Mouse (Mus musculus): ENCODE data around the gene AB124611. TPM values are rescaled to one million over a fixed set of nuclear protein-coding genes. Genes with fewer than 3 reads are reported as not detected.
A peak's percentile ranks its signal among the peaks of the same experiment; 100 is the strongest.

Gene AB124611
- polyA plus RNA-seq, 2 experiments, result 2.1 to 5.7 TPM

GRCm38 (mm10) chr9:21559151-21559550 lies 33.2 kb downstream of the AB124611 start:
- peak overlapping the region; percentile 78 for H3K27ac ChIP-seq

GRCm38 (mm10) chr9:21564420-21564819 lies 38.4 kb downstream of the AB124611 start:
- H3K36me3 ChIP-seq (replicated peaks; ENCODE audit: control insufficient read depth, insufficient read depth, low read depth), result peaks cover 3% of the 10 kb centered on the region; the same call in 1 of the 2 replicates
- DNase-seq (ENCODE audit: low read depth in 3 of 3, low spot score in 3 of 3) (no peak), ATAC-seq (ENCODE audit: insufficient read depth) (no peak)
- H3K4me1 ChIP-seq (replicated peaks; ENCODE audit: control insufficient read depth in 2 of 2, insufficient read depth in 2 of 2, low read length in 1 of 2), result peaks cover 20 to 23% of the 10 kb centered on the region in 2 experiments
- peak overlapping the region; percentile 76 for H3K27ac ChIP-seq
- H3K9me3 ChIP-seq (ENCODE audit: control insufficient read depth, low read length), result no peaks in the 10 kb centered on the region
- H3K27me3 ChIP-seq (ENCODE audit: control insufficient read depth, insufficient read depth, low read length), result no peaks in the 10 kb centered on the region
- H3K9ac ChIP-seq (replicated peaks), result peak overlapping the region; percentile 43; the same call in 1 of the 2 replicates
- no peak for TF ChIP-seq EP300 (IDR thresholded peaks at IDR 0.05; ENCODE audit: low read depth)
- TF ChIP-seq CTCF (IDR thresholded peaks at IDR 0.05; ENCODE audit: low read depth), result no peak
- no peak overlapping the region for H3K4me3 ChIP-seq (ENCODE audit: insufficient read depth in 1 of 2, low read depth in 2 of 2, low read length in 2 of 2)
- WGBS (ENCODE audit: insufficient replicate concordance), result 75% methylated on average over 1 of the region's 1 CpGs
- H3K4me2 ChIP-seq (ENCODE audit: low read depth), result peak overlapping the region; percentile 22; the same call in 1 of the 2 replicates

More at GRCm38 (mm10) chr9:21559151-21559550, 33.2 kb downstream of the AB124611 start:
- peaks cover 47 to 50% of the 10 kb centered on the region in 2 experiments for H3K4me1 ChIP-seq (replicated peaks; ENCODE audit: control insufficient read depth in 2 of 2, insufficient read depth in 2 of 2, low read length in 1 of 2)
- ATAC-seq (ENCODE audit: insufficient read depth), result no peak
- peak overlapping the region; percentile 82 for H3K4me2 ChIP-seq (ENCODE audit: low read depth)
- H3K27me3 ChIP-seq (ENCODE audit: control insufficient read depth, insufficient read depth, low read length), result no peaks in the 10 kb centered on the region
- no peaks in the 10 kb centered on the region for H3K9me3 ChIP-seq (ENCODE audit: control insufficient read depth, low read length)
- no peak for TF ChIP-seq CTCF (IDR thresholded peaks at IDR 0.05; ENCODE audit: low read depth)
- no peak for TF ChIP-seq EP300 (IDR thresholded peaks at IDR 0.05; ENCODE audit: low read depth)
- H3K9ac ChIP-seq (replicated peaks), result peak overlapping the region; percentile 64
- peak overlapping the region in 1 of 2 experiments; percentile 37; a peak in 1 of 4 replicates for H3K4me3 ChIP-seq (ENCODE audit: insufficient read depth in 1 of 2, low read depth in 2 of 2, low read length in 2 of 2)
- 80% methylated on average over 3 of the region's 3 CpGs for WGBS (ENCODE audit: insufficient replicate concordance)
- no peak for DNase-seq (ENCODE audit: low read depth in 3 of 3, low spot score in 3 of 3)
- peaks cover 2% of the 10 kb centered on the region; the same call in 1 of the 2 replicates for H3K36me3 ChIP-seq (replicated peaks; ENCODE audit: control insufficient read depth, insufficient read depth, low read depth)

GRCm38 (mm10) chr9:21565004-21565586 lies 39.1 kb downstream of the AB124611 start:
- H3K4me3 ChIP-seq (ENCODE audit: insufficient read depth in 1 of 2, low read depth in 2 of 2, low read length in 2 of 2), result no peak overlapping the region
- peak overlapping the region; percentile 76 for H3K27ac ChIP-seq
- WGBS (ENCODE audit: insufficient replicate concordance), result 32% methylated on average over 4 of the region's 4 CpGs
- H3K27me3 ChIP-seq (ENCODE audit: control insufficient read depth, insufficient read depth, low read length), result no peaks in the 10 kb centered on the region
- peak; percentile 49 for ATAC-seq (ENCODE audit: insufficient read depth)
- H3K9ac ChIP-seq (replicated peaks), result peak overlapping the region; percentile 43; the same call in 1 of the 2 replicates
- H3K36me3 ChIP-seq (replicated peaks; ENCODE audit: control insufficient read depth, insufficient read depth, low read depth), result peaks cover 8% of the 10 kb centered on the region
- TF ChIP-seq EP300 (IDR thresholded peaks at IDR 0.05; ENCODE audit: low read depth) (no peak), CTCF (IDR thresholded peaks at IDR 0.05; ENCODE audit: low read depth) (no peak)
- no peaks in the 10 kb centered on the region for H3K9me3 ChIP-seq (ENCODE audit: control insufficient read depth, low read length)
- no peak for DNase-seq (ENCODE audit: low read depth in 3 of 3, low spot score in 3 of 3)
- peak overlapping the region; percentile 22; the same call in 1 of the 2 replicates for H3K4me2 ChIP-seq (ENCODE audit: low read depth)
- H3K4me1 ChIP-seq (replicated peaks; ENCODE audit: control insufficient read depth in 2 of 2, insufficient read depth in 2 of 2, low read length in 1 of 2), result peaks cover 20% of the 10 kb centered on the region in 2 experiments

- Histone ChIP-seq H3K27ac (no peak overlapping the region), H3K27me3 (ENCODE audit: control insufficient read depth, insufficient read depth, low read length) (no peaks in the 10 kb centered on the region), H3K9ac (replicated peaks) (0 out of 2 replicates have a peak overlapping the region, but pooled peaks have one; percentile 11), H3K4me2 (ENCODE audit: low read depth) (no peak overlapping the region), H3K36me3 (replicated peaks; ENCODE audit: control insufficient read depth, insufficient read depth, low read depth) (peaks cover 19% of the 10 kb centered on the region), H3K4me3 (ENCODE audit: insufficient read depth in 1 of 2, low read depth in 2 of 2, low read length in 2 of 2) (no peak overlapping the region), H3K9me3 (ENCODE audit: control insufficient read depth, low read length) (no peaks in the 10 kb centered on the region), H3K4me1 (replicated peaks; ENCODE audit: control insufficient read depth in 2 of 2, insufficient read depth in 2 of 2, low read length in 1 of 2) (peaks cover 20% of the 10 kb centered on the region in 2 experiments)
- 83% methylated on average over 1 of the region's 1 CpGs for WGBS (ENCODE audit: insufficient replicate concordance)
- DNase-seq (ENCODE audit: low read depth in 3 of 3, low spot score in 3 of 3), result no peak
- no peak for ATAC-seq (ENCODE audit: insufficient read depth)
- TF ChIP-seq EP300 (IDR thresholded peaks at IDR 0.05; ENCODE audit: low read depth) (no peak), CTCF (IDR thresholded peaks at IDR 0.05; ENCODE audit: low read depth) (no peak)
These were observed 40.6 kb downstream of the AB124611 start for GRCm38 (mm10) chr9:21566538-21566937.

GRCm38 (mm10) chr9:21567051-21567450 lies 41.1 kb downstream of the AB124611 start:
- DNase-seq (ENCODE audit: low read depth in 3 of 3, low spot score in 3 of 3) (no peak), ATAC-seq (ENCODE audit: insufficient read depth) (no peak)

More at GRCm38 (mm10) chr9:21567051-21567450, 41.1 kb downstream of the AB124611 start:
- WGBS (ENCODE audit: insufficient replicate concordance), result 56% methylated on average over 2 of the region's 2 CpGs
- Histone ChIP-seq H3K4me2 (ENCODE audit: low read depth) (no peak overlapping the region), H3K4me1 (replicated peaks; ENCODE audit: control insufficient read depth in 2 of 2, insufficient read depth in 2 of 2, low read length in 1 of 2) (peaks cover 20% of the 10 kb centered on the region in 2 experiments), H3K27ac (no peak overlapping the region), H3K9ac (replicated peaks) (0 out of 2 replicates have a peak overlapping the region, but pooled peaks have one; percentile 11), H3K9me3 (ENCODE audit: control insufficient read depth, low read length) (no peaks in the 10 kb centered on the region), H3K27me3 (ENCODE audit: control insufficient read depth, insufficient read depth, low read length) (no peaks in the 10 kb centered on the region), H3K4me3 (ENCODE audit: insufficient read depth in 1 of 2, low read depth in 2 of 2, low read length in 2 of 2) (no peak overlapping the region), H3K36me3 (replicated peaks; ENCODE audit: control insufficient read depth, insufficient read depth, low read depth) (peaks cover 24% of the 10 kb centered on the region)
- no peak for TF ChIP-seq EP300 (IDR thresholded peaks at IDR 0.05; ENCODE audit: low read depth)
- TF ChIP-seq CTCF (IDR thresholded peaks at IDR 0.05; ENCODE audit: low read depth), result no peak
